Mouse (Mus musculus) forebrain, postnatal 0 days (tissue): ENCODE results near the gene Rbms2. TPM values are rescaled to one million over a fixed set of nuclear protein-coding genes. Genes with fewer than 3 reads are reported as not detected.
"Not testable (repeated sequence)": the region's sequence is repeated elsewhere in the genome, so short reads cannot be mapped to it uniquely, and the experiment has no call there.

Experiments
- ATAC-seq: fragments of 200-750 bp; cut with Nextera tagmentation; 2 replicates; pipeline ENCODE4 v1.8.0; 2017; ENCODE audit warnings: mild to moderate bottlenecking, moderate library complexity
- DNase-seq: peaks from one replicate; pipeline ENCODE4 v3.0.0-alpha.2; 2015
- H3K27ac ChIP-seq: fragments of 300-500 bp; sonication (generic); 2 replicates; pipeline ENCODE4 v1.5.1; 2014; ENCODE audit warnings: low read depth, mild to moderate bottlenecking, antibody characterized with exemption, low read length, moderate library complexity, mixed read lengths
- H3K27me3 ChIP-seq: fragments of 300-500 bp; sonication (generic); 2 replicates; pipeline ENCODE4 v1.6.1; 2014; ENCODE audit warnings: mild to moderate bottlenecking, low read length, mixed read lengths; ENCODE audit not compliant: insufficient read depth
- H3K36me3 ChIP-seq: fragments of 300-500 bp; sonication (generic); 2 replicates; pipeline ENCODE4 v1.6.1; 2014; ENCODE audit warnings: mild to moderate bottlenecking, moderate library complexity; ENCODE audit not compliant: insufficient read depth
- H3K4me1 ChIP-seq: fragments of 300-500 bp; sonication (generic); 2 replicates; pipeline ENCODE4 v1.6.1; 2014; ENCODE audit warnings: antibody characterized with exemption; ENCODE audit not compliant: insufficient read depth
- H3K4me2 ChIP-seq: fragments of 300-500 bp; sonication (generic); 2 replicates; pipeline ENCODE4 v1.6.1; 2014; ENCODE audit warnings: low read depth, mild to moderate bottlenecking, moderate library complexity
- H3K4me3 ChIP-seq: fragments of 300-500 bp; sonication (generic); 2 replicates; pipeline ENCODE4 v1.5.1; 2014; ENCODE audit warnings: low read depth, low read length, mixed read lengths
- H3K9ac ChIP-seq: fragments of 300-500 bp; sonication (generic); 2 replicates; pipeline ENCODE4 v1.6.1; 2014; ENCODE audit warnings: mild to moderate bottlenecking
- H3K9me3 ChIP-seq: fragments of 300-500 bp; sonication (generic); 2 replicates; pipeline ENCODE4 v1.6.1; 2016; ENCODE audit warnings: low read length
- CTCF ChIP-seq: sonication (generic); IDR thresholded peaks from 2 replicates; pipeline ENCODE4 v1.5.1; 2016; ENCODE audit warnings: antibody characterized with exemption, control low read depth, low read depth
- WGBS: fragments of 180-500 bp; shearing (Covaris S2); extraction: QIAGEN DNeasy Blood & Tissue Kit; methylation state at CpG from one replicate; pipeline ENCODE4 v1.1.7; 2014; 5-methylcytosine and 5-hydroxymethylcytosine counted together
- polyA plus RNA-seq: library from polyadenylated mRNA; unstranded; fragments of >200 nt; fragmentation: Nextera tagmentation; extraction: Ambion mirVana; gene quantifications from 2 replicates; pipeline ENCODE4 v1.2.1, GENCODE M21; 2015
- total RNA-seq: library from RNA; depleted of rRNA; stranded (reverse); fragments of >200 nt; gene quantifications from 2 replicates; pipeline ENCODE4 v1.2.3, GENCODE M21; 2014

The Rbms2 gene
- total and polyA plus RNA-seq, 2 experiments from 2014 or later, result 5.6 to 9.9 TPM

DNA sequence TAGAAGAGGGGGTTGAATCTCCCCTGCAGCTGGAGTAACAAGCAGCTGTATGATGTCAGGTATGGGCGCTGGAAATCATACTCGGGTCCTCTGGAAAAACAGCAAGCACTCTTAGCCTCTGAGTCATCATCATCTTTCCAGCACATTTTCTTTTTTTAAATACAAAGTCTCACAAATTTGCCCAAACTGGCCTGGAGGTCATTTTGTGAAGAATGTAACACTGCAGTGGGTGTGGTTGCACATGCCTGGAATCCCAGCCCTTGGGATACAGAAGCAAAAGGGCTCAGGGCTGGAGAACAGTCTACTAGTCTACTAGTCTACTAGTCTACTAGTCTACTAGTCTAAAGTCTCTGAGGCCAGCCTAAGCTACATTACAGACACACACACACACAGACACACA lies 4.2 kb upstream of the Rbms2 start:
- DNase-seq (no peak), ATAC-seq (no peak)
- Histone ChIP-seq H3K4me3 (no peak overlapping the region), H3K4me1 (no peaks in the 10 kb centered on the region), H3K36me3 (no peaks in the 10 kb centered on the region), H3K9me3 (no peaks in the 10 kb centered on the region), H3K9ac (no peak overlapping the region), H3K4me2 (no peak overlapping the region), H3K27ac (no peak overlapping the region), H3K27me3 (no peaks in the 10 kb centered on the region)
- 87% methylated on average over 2 of the region's 2 CpGs for WGBS
- TF ChIP-seq CTCF, result no peak

DNA sequence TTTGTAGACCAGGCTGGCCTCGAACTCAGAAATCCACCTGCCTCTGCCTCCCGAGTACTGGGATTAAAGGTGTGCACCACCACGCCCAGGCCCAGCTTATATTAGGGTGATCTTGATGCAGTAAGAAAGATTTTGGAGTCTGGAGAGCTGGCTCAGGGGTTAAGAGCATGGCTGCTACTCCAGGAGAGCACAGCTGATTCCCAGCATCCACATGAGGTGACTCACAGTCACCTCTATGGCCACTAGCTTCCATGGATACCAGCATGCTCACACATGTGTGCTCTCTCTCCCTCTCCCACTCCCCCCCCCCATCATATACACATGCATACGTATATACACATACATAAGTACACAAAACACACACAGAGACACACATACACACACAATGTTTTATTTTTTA lies 2.8 kb downstream of the Rbms2 start:
- no peak overlapping the region for H3K9ac ChIP-seq
- H3K27ac ChIP-seq, result no peak overlapping the region
- H3K4me3 ChIP-seq, result no peak overlapping the region
- no peak for DNase-seq
- no peaks in the 10 kb centered on the region for H3K36me3 ChIP-seq
- no peaks in the 10 kb centered on the region for H3K9me3 ChIP-seq
- TF ChIP-seq CTCF, result no peak
- peaks cover 7% of the 10 kb centered on the region; the same call in 1 of the 2 replicates for H3K4me1 ChIP-seq
- WGBS, result 88% methylated on average over 4 of the region's 4 CpGs
- H3K4me2 ChIP-seq, result no peak overlapping the region
- no peaks in the 10 kb centered on the region for H3K27me3 ChIP-seq
- no peak; the same call in 1 of the 2 replicates for ATAC-seq

DNA sequence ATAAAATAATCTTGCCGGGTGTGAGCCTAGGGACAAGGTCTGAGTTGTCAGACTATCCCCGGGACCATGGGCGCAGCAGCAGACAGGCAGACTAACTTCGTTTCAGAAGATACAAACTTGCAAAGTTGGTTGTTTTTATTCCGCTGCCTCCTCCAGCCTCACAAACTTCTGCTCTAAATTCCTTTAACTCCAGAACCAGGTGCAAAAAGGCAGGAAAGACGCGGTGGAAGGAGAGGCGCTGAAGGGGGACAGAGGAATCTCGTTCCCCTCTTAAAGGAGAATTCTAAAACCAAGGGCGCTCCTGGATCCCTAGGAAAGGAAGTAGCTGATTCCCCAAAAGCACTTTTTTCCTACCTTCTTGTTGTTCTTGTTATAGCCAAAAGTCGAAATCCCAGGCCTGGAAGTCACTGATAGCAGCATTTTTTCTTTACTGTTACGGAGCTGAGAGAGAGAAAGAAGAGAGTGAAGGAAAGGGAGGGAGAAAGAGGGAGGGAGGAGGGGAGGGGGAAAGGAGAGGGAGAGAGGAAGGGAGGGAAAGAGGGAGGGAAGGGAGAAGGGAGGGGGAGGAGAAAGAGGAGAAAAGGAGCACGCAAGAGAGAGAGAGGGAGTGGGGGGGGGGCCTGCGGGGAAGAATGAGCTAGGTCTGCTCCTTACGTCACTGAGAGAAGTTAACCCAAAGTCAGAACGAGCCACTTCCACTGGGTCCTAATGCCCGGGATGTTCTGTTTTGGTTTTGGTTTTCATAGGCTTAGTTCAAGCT lies 3.9 kb downstream of the Rbms2 start:
- peak; percentile 79 for DNase-seq
- peaks cover 7% of the 10 kb centered on the region; the same call in 1 of the 2 replicates for H3K4me1 ChIP-seq
- H3K36me3 ChIP-seq, result no peaks in the 10 kb centered on the region
- TF ChIP-seq CTCF, result no peak
- peak overlapping the region; percentile 49 for H3K4me3 ChIP-seq
- peak; percentile 95 for ATAC-seq
- no peaks in the 10 kb centered on the region for H3K9me3 ChIP-seq
- H3K27ac ChIP-seq, result no peak overlapping the region
- 2% methylated on average over 17 of the region's 17 CpGs for WGBS
- peak overlapping the region; percentile 40 for H3K9ac ChIP-seq
- H3K27me3 ChIP-seq, result no peaks in the 10 kb centered on the region
- peak overlapping the region; percentile 76 for H3K4me2 ChIP-seq

DNA sequence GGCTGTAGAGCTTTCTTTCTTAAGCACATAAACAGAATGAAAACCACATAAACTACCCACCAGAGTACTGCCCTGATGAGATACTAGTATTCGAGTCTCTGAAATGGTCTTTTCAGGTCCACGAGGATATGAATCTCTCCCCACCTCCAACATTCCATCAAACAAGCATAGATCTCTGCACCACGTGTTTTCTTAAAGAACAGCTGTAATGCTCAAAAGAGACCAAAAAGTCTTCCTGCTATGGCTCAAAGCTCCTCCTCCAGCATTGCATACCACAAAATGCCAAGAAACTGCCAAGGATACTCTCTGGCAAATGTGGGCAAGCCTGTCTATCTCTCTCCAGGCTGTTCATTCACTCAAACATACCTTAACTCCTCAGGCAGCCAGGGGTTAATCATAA lies 4.8 kb downstream of the Rbms2 start:
- Histone ChIP-seq H3K9me3 (no peaks in the 10 kb centered on the region), H3K27me3 (no peaks in the 10 kb centered on the region)
- DNase-seq, result no peak

DNA sequence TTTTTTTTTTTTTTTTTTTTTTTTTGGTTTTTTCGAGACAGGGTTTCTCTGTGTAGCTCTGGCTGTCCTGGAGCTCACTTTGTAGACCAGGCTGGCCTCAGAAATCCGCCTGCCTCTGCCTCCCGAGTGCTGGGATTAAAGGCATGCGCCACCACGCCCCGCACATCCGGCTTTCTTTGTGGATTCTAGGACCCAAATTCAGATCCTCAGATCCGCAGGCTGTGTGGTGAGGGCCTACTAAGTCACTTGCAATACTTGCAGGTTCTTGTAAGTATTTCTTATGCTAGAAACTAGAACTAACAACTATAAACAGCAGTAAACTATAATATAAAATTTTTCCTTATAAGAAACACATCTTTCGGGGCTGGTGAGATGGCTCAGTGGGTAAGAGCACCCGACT lies 8.7 kb downstream of the Rbms2 start:
- H3K27ac ChIP-seq, H3K36me3 ChIP-seq, H3K4me2 ChIP-seq, H3K27me3 ChIP-seq, H3K9ac ChIP-seq, H3K4me1 ChIP-seq, DNase-seq, H3K9me3 ChIP-seq, H3K4me3 ChIP-seq, ATAC-seq: not testable (repeated sequence)
- 98% methylated on average over 10 of the region's 10 CpGs for WGBS

More for the DNA sequence above, 4.8 kb downstream of the Rbms2 start:
- Histone ChIP-seq H3K36me3 (no peaks in the 10 kb centered on the region), H3K4me2 (peak overlapping the region; percentile 76), H3K4me3 (no peak overlapping the region; the same call in 1 of the 2 replicates), H3K9ac (peak overlapping the region; percentile 22; the same call in 1 of the 2 replicates), H3K27ac (no peak overlapping the region), H3K4me1 (peaks cover 7% of the 10 kb centered on the region; the same call in 1 of the 2 replicates)
- 16% methylated on average over 3 of the region's 3 CpGs for WGBS
- ATAC-seq, result no peak
- TF ChIP-seq CTCF, result no peak

DNA sequence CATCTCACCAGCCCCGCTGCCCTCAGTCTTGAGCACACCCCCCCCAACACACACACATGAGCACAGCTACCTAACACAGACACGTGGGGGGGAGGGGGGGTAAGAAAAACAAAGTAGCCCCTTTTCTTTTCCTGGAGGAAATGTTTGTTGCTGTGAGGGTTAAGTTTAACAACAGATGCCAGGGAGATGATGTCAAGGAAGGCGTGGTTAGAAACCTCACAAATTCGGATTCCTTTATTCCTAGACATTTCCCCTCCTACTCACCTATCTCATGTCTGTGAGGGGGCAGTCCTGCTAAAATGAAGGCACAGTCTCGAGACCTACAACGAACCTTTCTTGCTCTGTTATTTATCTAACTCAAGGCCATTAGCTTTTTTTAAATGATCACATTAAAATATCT lies 13.0 kb downstream of the Rbms2 start:
- no peak for TF ChIP-seq CTCF
- no peak for DNase-seq
- Histone ChIP-seq H3K4me3 (no peak overlapping the region), H3K9ac (no peak overlapping the region), H3K9me3 (no peaks in the 10 kb centered on the region), H3K27ac (no peak overlapping the region), H3K4me2 (no peak overlapping the region), H3K27me3 (no peaks in the 10 kb centered on the region), H3K36me3 (no peaks in the 10 kb centered on the region), H3K4me1 (no peaks in the 10 kb centered on the region)
- no peak for ATAC-seq
- WGBS, result 56% methylated on average over 6 of the region's 6 CpGs

DNA sequence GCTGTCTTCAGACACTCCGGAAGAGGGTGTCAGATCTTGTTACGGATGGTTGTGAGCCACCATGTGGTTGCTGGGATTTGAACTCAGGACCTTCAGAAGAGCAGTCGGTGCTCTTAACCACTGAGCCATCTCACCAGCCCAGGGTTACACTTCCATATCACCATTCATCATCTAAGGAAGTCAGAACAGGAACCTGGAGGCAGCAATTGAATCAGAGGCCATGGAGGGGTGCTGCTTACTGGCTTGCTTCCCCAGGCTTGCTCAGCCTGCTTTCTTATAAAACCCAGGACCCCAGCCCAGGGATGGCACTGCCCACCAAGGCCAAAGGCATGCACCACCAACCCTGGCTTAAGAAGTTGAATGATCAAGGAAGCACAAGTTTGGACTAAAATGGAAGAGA lies 14.4 kb downstream of the Rbms2 start:
- H3K9me3 ChIP-seq, H3K9ac ChIP-seq, H3K4me3 ChIP-seq, DNase-seq, H3K4me2 ChIP-seq, H3K27ac ChIP-seq, H3K27me3 ChIP-seq, ATAC-seq, H3K4me1 ChIP-seq, H3K36me3 ChIP-seq: not testable (repeated sequence)
- WGBS, result 100% methylated on average over 1 of the region's 3 CpGs
